Mouse (Mus musculus) thymus, adult 18-20 months (tissue): ENCODE data around the gene Mki67.

Experiments
- DNase-seq, 2 experiments: peaks; one replicate each; pipeline ENCODE4 v3.0.0; 2022; ENCODE audit warnings: mixed read lengths in 2 of 2

The Mki67 gene

GRCm38 (mm10) chr7:135715642-135716444 is at the start of gene Mki67:
TSS of gene Mki67 (minus strand) at chr7:135716361.
- peak; percentile 26 to 44 for DNase-seq

- no peak for DNase-seq
Observed at GRCm38 (mm10) chr7:135763311-135763710, 47.1 kb upstream of the Mki67 start.

GRCm38 (mm10) chr7:135758754-135759510 is 42.8 kb upstream of the Mki67 start:
- DNase-seq, result no peak

GRCm38 (mm10) chr7:135758171-135758570 is 42.0 kb upstream of the Mki67 start:
- DNase-seq, result no peak

- no peak for DNase-seq
Observed at GRCm38 (mm10) chr7:135756984-135757586, 40.9 kb upstream of the Mki67 start.

GRCm38 (mm10) chr7:135748986-135749385 is 32.8 kb upstream of the Mki67 start:
- DNase-seq, result no peak

GRCm38 (mm10) chr7:135747072-135747471 is 30.9 kb upstream of the Mki67 start:
- DNase-seq, result no peak

GRCm38 (mm10) chr7:135746528-135746927 is 30.4 kb upstream of the Mki67 start:
- no peak for DNase-seq

GRCm38 (mm10) chr7:135745091-135745490 is 28.9 kb upstream of the Mki67 start:
- DNase-seq, result no peak

GRCm38 (mm10) chr7:135740453-135740852 is 24.3 kb upstream of the Mki67 start:
- DNase-seq, result no peak

GRCm38 (mm10) chr7:135736581-135736886 is 20.4 kb upstream of the Mki67 start:
- no peak for DNase-seq

- peak; percentile 91 to 94 for DNase-seq
Observed at GRCm38 (mm10) chr7:135735691-135736580, 19.8 kb upstream of the Mki67 start.

GRCm38 (mm10) chr7:135734911-135735646 is 18.9 kb upstream of the Mki67 start:
- DNase-seq, result no peak

- DNase-seq, result no peak
Observed at GRCm38 (mm10) chr7:135734379-135734778, 18.2 kb upstream of the Mki67 start.

- DNase-seq, result no peak
Observed at GRCm38 (mm10) chr7:135728038-135728437, 11.9 kb upstream of the Mki67 start.

- no peak for DNase-seq
Observed at GRCm38 (mm10) chr7:135726707-135727106, 10.5 kb upstream of the Mki67 start.

- no peak for DNase-seq
Observed at GRCm38 (mm10) chr7:135723672-135724341, 7.6 kb upstream of the Mki67 start.

- no peak for DNase-seq
Observed at GRCm38 (mm10) chr7:135722011-135722838, 6.1 kb upstream of the Mki67 start.

- DNase-seq, result no peak
Observed at GRCm38 (mm10) chr7:135721436-135721992, 5.4 kb upstream of the Mki67 start.

GRCm38 (mm10) chr7:135716968-135717557 is 902 bp upstream of the Mki67 start:
- DNase-seq, result peak in 1 of 2 experiments; percentile 15
